Mouse (Mus musculus) intestine, embryonic 16.5 days (tissue): Measurements from ENCODE around the gene Gzmm. TPM values are rescaled to one million over a fixed set of nuclear protein-coding genes. Genes with fewer than 3 reads are reported as not detected.
A peak's percentile ranks its signal among the peaks of the same experiment; 100 is the strongest.

Source experiments
- ATAC-seq: fragments of 200-750 bp; cut with Nextera tagmentation; 2 replicates; pipeline ENCODE4 v1.8.0; 2017; ENCODE audit warnings: moderate TSS enrichment, moderate library complexity
- H3K27ac ChIP-seq: fragments of 300-500 bp; sonication (generic); 2 replicates; pipeline ENCODE4 v1.5.1; 2014; ENCODE audit warnings: mild to moderate bottlenecking, low read length
- H3K27me3 ChIP-seq: fragments of 300-500 bp; sonication (generic); replicated peaks from 2 replicates; pipeline ENCODE4 v1.6.1; 2014; ENCODE audit warnings: low read length, control low read depth, mixed read lengths; ENCODE audit not compliant: control insufficient read depth, insufficient read depth
- H3K36me3 ChIP-seq: fragments of 300-500 bp; sonication (generic); 2 replicates; pipeline ENCODE4 v1.6.1; 2014; ENCODE audit warnings: low read length, control low read depth; ENCODE audit not compliant: control insufficient read depth, insufficient read depth
- H3K4me1 ChIP-seq: fragments of 300-500 bp; sonication (generic); 2 replicates; pipeline ENCODE4 v1.6.1; 2014; ENCODE audit warnings: low read length, control low read depth, mixed read lengths; ENCODE audit not compliant: control insufficient read depth, insufficient read depth
- H3K4me2 ChIP-seq: fragments of 300-500 bp; sonication (generic); 2 replicates; pipeline ENCODE4 v1.6.1; 2014; ENCODE audit warnings: low read depth, low read length, control low read depth
- H3K4me3 ChIP-seq: fragments of 300-500 bp; sonication (generic); 2 replicates; pipeline ENCODE4 v1.5.1; 2014; ENCODE audit warnings: mild to moderate bottlenecking, low read length
- H3K9ac ChIP-seq: fragments of 300-500 bp; sonication (generic); 2 replicates; pipeline ENCODE4 v1.6.1; 2014; ENCODE audit warnings: low read depth, low read length
- H3K9me3 ChIP-seq: fragments of 300-500 bp; sonication (generic); 2 replicates; pipeline ENCODE4 v1.6.1; 2016; ENCODE audit warnings: low read length, control low read depth; ENCODE audit not compliant: control insufficient read depth
- WGBS: fragments of 180-500 bp; shearing (Covaris S2); extraction: QIAGEN DNeasy Blood & Tissue Kit; methylation state at CpG from one replicate; pipeline ENCODE4 v1.1.7; 2014; 5-methylcytosine and 5-hydroxymethylcytosine counted together
- polyA plus RNA-seq: library from polyadenylated mRNA; unstranded; fragments of >200 nt; fragmentation: Nextera tagmentation; extraction: Ambion mirVana; gene quantifications from 2 replicates; pipeline ENCODE4 v1.2.1, GENCODE M21; 2015

The Gzmm gene
- polyA plus RNA-seq, 1 experiment from 2014 or later: 0.56 TPM

GRCm38 (mm10) chr10:79706406-79707094, 17.7 kb downstream of the Gzmm start:
- Histone ChIP-seq H3K36me3 (peaks cover 22% of the 10 kb centered on the region; the same call in 1 of the 2 replicates), H3K9ac (peak overlapping the region; percentile 96), H3K4me2 (peak overlapping the region; percentile 88), H3K9me3 (no peaks in the 10 kb centered on the region), H3K27ac (peak overlapping the region; percentile 27; the same call in 1 of the 2 replicates), H3K4me1 (peaks cover 43% of the 10 kb centered on the region), H3K4me3 (peak overlapping the region; percentile 84), H3K27me3 (no peaks in the 10 kb centered on the region)
- ATAC-seq: no peak
- WGBS: 74% methylated on average over 5 of the region's 5 CpGs

GRCm38 (mm10) chr10:79707162-79707561, 18.3 kb downstream of the Gzmm start:
- H3K27me3 ChIP-seq: no peaks in the 10 kb centered on the region
- H3K27ac ChIP-seq: 0 out of 2 replicates have a peak overlapping the region, but pooled peaks have one; percentile 14
- H3K4me2 ChIP-seq: peak overlapping the region; percentile 88; the same call in 1 of the 2 replicates
- peaks cover 40% of the 10 kb centered on the region for H3K4me1 ChIP-seq
- H3K4me3 ChIP-seq: no peak overlapping the region
- H3K9ac ChIP-seq: 0 out of 2 replicates have a peak overlapping the region, but pooled peaks have one; percentile 24
- WGBS: 76% methylated on average over 1 of the region's 1 CpGs
- no peaks in the 10 kb centered on the region for H3K9me3 ChIP-seq
- H3K36me3 ChIP-seq: peaks cover 27% of the 10 kb centered on the region; the same call in 1 of the 2 replicates
- no peak for ATAC-seq

- H3K27me3 ChIP-seq: no peaks in the 10 kb centered on the region
- peaks cover 40% of the 10 kb centered on the region for H3K4me1 ChIP-seq
- 55% methylated on average over 4 of the region's 4 CpGs for WGBS
- 0 out of 2 replicates have a peak overlapping the region, but pooled peaks have one; percentile 24 for H3K9ac ChIP-seq
- no peak overlapping the region for H3K4me3 ChIP-seq
- no peak overlapping the region for H3K27ac ChIP-seq
- no peak for ATAC-seq
- no peaks in the 10 kb centered on the region for H3K9me3 ChIP-seq
- H3K36me3 ChIP-seq: peaks cover 27% of the 10 kb centered on the region; the same call in 1 of the 2 replicates
- H3K4me2 ChIP-seq: no peak overlapping the region
Observed at GRCm38 (mm10) chr10:79707759-79708158, 18.9 kb downstream of the Gzmm start.

- Histone ChIP-seq H3K4me2 (no peak overlapping the region), H3K9me3 (no peaks in the 10 kb centered on the region), H3K4me3 (no peak overlapping the region), H3K27ac (no peak overlapping the region), H3K27me3 (no peaks in the 10 kb centered on the region), H3K36me3 (peaks cover 27% of the 10 kb centered on the region; the same call in 1 of the 2 replicates), H3K9ac (peak overlapping the region; percentile 19; the same call in 1 of the 2 replicates), H3K4me1 (peaks cover 40% of the 10 kb centered on the region)
- WGBS: 88% methylated on average over 21 of the region's 21 CpGs
- no peak for ATAC-seq
Observed at GRCm38 (mm10) chr10:79708668-79709067, 19.8 kb downstream of the Gzmm start.

- 60% methylated on average over 7 of the region's 7 CpGs for WGBS
- Histone ChIP-seq H3K36me3 (peaks cover 27% of the 10 kb centered on the region; the same call in 1 of the 2 replicates), H3K9ac (no peak overlapping the region)
Observed at GRCm38 (mm10) chr10:79709307-79709706, 20.5 kb downstream of the Gzmm start.

GRCm38 (mm10) chr10:79712029-79712428, 23.2 kb downstream of the Gzmm start:
- Histone ChIP-seq H3K36me3 (peaks cover 27% of the 10 kb centered on the region; the same call in 1 of the 2 replicates), H3K9me3 (no peaks in the 10 kb centered on the region), H3K4me1 (peaks cover 29% of the 10 kb centered on the region), H3K4me3 (no peak overlapping the region), H3K4me2 (no peak overlapping the region), H3K9ac (no peak overlapping the region), H3K27me3 (peaks cover 23% of the 10 kb centered on the region), H3K27ac (no peak overlapping the region)
- peak; percentile 8 for ATAC-seq
- 74% methylated on average over 1 of the region's 1 CpGs for WGBS

More at GRCm38 (mm10) chr10:79709307-79709706, 20.5 kb downstream of the Gzmm start:
- ATAC-seq: no peak
- H3K4me2 ChIP-seq: no peak overlapping the region
- no peaks in the 10 kb centered on the region for H3K9me3 ChIP-seq
- H3K4me1 ChIP-seq: peaks cover 40% of the 10 kb centered on the region
- H3K27me3 ChIP-seq: no peaks in the 10 kb centered on the region
- H3K4me3 ChIP-seq: no peak overlapping the region
- no peak overlapping the region for H3K27ac ChIP-seq

GRCm38 (mm10) chr10:79712499-79713126, 23.8 kb downstream of the Gzmm start:
- H3K4me1 ChIP-seq: peaks cover 28% of the 10 kb centered on the region
- 9% methylated on average over 6 of the region's 6 CpGs for WGBS
- no peak overlapping the region for H3K4me2 ChIP-seq
- H3K4me3 ChIP-seq: no peak overlapping the region
- no peak overlapping the region for H3K9ac ChIP-seq
- peak; percentile 58 for ATAC-seq
- H3K36me3 ChIP-seq: peaks cover 22% of the 10 kb centered on the region; the same call in 1 of the 2 replicates
- H3K9me3 ChIP-seq: no peaks in the 10 kb centered on the region
- H3K27ac ChIP-seq: no peak overlapping the region
- H3K27me3 ChIP-seq: peaks cover 29% of the 10 kb centered on the region

GRCm38 (mm10) chr10:79713163-79713562, 24.3 kb downstream of the Gzmm start:
- no peak overlapping the region for H3K4me2 ChIP-seq
- 18% methylated on average over 1 of the region's 1 CpGs for WGBS
- peaks cover 21% of the 10 kb centered on the region; the same call in 1 of the 2 replicates for H3K36me3 ChIP-seq
- H3K9ac ChIP-seq: no peak overlapping the region
- no peaks in the 10 kb centered on the region for H3K9me3 ChIP-seq
- H3K27ac ChIP-seq: no peak overlapping the region
- H3K4me1 ChIP-seq: peaks cover 23% of the 10 kb centered on the region
- no peak for ATAC-seq
- peaks cover 32% of the 10 kb centered on the region for H3K27me3 ChIP-seq
- H3K4me3 ChIP-seq: no peak overlapping the region

- no peak for ATAC-seq
- H3K27me3 ChIP-seq: peaks cover 40% of the 10 kb centered on the region
- peaks cover 13% of the 10 kb centered on the region; the same call in 1 of the 2 replicates for H3K36me3 ChIP-seq
- H3K4me1 ChIP-seq: peaks cover 13% of the 10 kb centered on the region
- H3K4me3 ChIP-seq: no peak overlapping the region
- no peak overlapping the region for H3K4me2 ChIP-seq
- H3K9ac ChIP-seq: no peak overlapping the region
- 68% methylated on average over 4 of the region's 4 CpGs for WGBS
- no peak overlapping the region for H3K27ac ChIP-seq
- H3K9me3 ChIP-seq: no peaks in the 10 kb centered on the region
Observed at GRCm38 (mm10) chr10:79714996-79715395, 26.2 kb downstream of the Gzmm start.
